Mouse (Mus musculus): Measurements from ENCODE around the gene 3110040N11Rik.

Gene 3110040N11Rik

DNA sequence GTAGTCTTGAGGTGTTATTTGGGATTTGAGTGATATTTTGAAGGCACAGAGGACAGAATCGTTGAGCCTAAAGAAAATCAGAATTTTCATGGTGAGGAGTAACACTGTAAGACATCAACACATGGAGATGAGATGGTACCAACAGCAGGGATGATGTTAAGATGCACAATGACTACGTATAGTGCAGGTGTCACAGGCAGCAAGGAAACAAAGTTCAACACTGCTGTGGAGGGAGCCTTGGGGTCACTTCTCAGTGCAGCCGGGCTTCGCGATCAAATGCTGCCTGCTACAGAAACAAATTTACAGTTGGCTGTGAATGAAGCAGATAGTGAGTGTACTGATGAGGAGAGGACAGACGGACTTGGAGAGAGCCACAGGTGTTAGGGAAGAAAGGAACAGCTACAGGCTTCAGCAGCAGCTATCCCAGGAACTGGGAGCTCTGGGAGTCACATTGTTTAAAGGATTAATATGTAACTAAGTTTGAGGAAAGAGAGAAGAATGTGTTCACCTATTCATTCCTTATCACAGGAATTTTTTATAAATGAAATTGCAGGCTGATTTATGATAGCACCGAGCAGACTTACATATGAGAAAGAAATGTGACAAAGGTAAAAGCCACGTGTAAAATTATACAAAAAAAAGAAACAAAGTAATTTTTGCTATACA is 50.4 kb downstream of the 3110040N11Rik start:
- no peak for DNase-seq (ENCODE audit: low read depth, low spot score)

DNA sequence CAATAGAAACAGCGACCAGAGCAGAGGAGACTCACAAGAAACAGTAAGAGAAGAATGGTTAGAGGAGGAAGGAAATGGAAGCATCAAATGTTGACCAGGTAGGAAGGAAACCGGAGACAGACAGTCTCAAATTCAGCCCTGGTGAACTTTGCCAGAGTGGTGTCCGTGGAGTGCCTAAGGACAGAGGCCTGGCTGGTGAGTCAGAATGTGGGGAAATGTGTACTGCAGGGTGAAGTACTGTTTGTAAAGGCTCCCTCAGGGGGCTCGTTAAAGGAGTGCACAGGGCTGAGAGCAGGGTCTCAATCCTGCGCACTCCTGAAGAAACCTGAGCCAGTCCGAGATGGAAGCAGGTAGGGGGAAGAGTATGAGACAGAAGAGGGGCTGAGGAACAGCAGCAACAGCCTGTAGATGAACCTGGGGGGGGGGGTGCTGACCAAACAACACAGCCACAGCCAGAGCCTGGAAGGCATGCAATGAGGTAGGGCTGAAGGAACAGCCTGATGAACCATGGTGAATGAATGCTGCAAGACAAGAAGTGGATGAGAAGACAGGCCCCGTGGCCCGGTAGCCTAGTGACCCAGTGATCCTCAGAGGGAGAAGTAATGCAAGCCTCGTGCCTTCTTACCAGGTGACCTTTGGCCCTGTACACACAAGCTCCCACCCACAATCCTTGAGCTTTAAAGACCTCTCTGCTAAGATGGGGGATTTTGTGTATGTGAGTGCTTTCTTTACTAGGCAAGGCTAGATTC is 53.8 kb downstream of the 3110040N11Rik start:
- DNase-seq (ENCODE audit: low read depth, low spot score) = no peak

DNA sequence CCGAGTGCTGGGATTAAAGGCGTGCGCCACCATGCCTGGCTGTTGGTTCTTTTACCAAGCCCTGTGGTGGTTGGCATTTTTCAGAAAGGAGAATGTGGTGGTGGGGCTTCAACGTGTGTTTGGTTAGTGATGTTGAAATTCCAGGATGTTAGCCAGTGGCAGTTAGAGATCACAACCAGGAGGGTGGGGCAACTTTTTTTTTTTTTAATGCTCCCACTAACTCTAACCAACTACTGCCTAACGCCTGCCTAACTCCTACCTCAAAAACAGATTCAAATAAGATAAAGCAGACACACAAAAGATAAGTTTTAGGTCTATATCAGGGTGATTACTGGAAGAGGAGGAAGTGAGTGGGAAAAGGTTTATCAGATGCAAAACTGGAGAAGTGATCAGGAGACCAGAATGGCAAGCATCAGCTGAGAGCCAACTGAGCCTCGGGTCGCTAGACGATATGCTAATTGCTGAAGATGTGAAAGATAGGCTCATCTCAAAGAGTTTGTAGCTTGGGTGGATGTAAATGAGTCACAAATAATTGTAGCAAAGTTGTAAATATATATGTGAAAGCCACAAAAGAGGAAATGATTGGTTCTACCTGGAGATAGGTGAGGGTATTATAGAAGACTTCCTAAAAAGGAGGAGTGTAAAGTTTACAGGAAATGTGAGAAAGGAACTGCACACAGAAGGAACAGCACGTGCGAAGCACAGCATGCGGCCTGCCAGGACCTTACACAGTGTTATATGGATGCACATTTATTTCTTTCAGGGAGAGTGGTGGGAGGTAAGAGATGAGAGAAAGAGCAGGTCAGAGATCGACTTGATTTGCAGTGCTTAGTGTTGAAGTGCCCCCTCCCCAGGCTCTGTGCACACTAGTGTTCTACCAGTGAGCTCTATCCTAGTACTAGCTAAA is 56.8 kb downstream of the 3110040N11Rik start:
- no peak for DNase-seq (ENCODE audit: low read depth, low spot score)

All from WW6 (cell line).